Mouse (Mus musculus) lung, embryonic 14.5 days (tissue): ENCODE data around the gene Uqcr11. TPM values are rescaled to one million over a fixed set of nuclear protein-coding genes. Genes with fewer than 3 reads are reported as not detected.

Source experiments
- ATAC-seq: fragments of 200-750 bp; cut with Nextera tagmentation; 2 replicates; pipeline ENCODE4 v1.8.0; 2017; ENCODE audit warnings: mild to moderate bottlenecking, moderate TSS enrichment, moderate library complexity; ENCODE audit not compliant: insufficient read depth
- DNase-seq: peaks from one replicate; pipeline ENCODE4 v3.0.0-alpha.2; 2015
- H3K27ac ChIP-seq: fragments of 300-500 bp; sonication (generic); 2 replicates; pipeline ENCODE4 v1.5.1; 2014; ENCODE audit warnings: low read depth, mild to moderate bottlenecking, moderate library complexity
- H3K27me3 ChIP-seq: fragments of 300-500 bp; sonication (generic); 2 replicates; pipeline ENCODE4 v1.6.1; 2014; ENCODE audit warnings: low read length, control low read depth; ENCODE audit not compliant: insufficient read depth
- H3K36me3 ChIP-seq: fragments of 300-500 bp; sonication (generic); 2 replicates; pipeline ENCODE4 v1.6.1; 2014; ENCODE audit warnings: control low read depth; ENCODE audit not compliant: insufficient read depth
- H3K4me1 ChIP-seq: fragments of 300-500 bp; sonication (generic); 2 replicates; pipeline ENCODE4 v1.6.1; 2014; ENCODE audit warnings: antibody characterized with exemption, control low read depth; ENCODE audit not compliant: insufficient read depth
- H3K4me2 ChIP-seq: fragments of 300-500 bp; sonication (generic); 2 replicates; pipeline ENCODE4 v1.6.1; 2014; ENCODE audit warnings: mild to moderate bottlenecking
- H3K4me3 ChIP-seq: fragments of 300-500 bp; sonication (generic); 2 replicates; pipeline ENCODE4 v1.5.1; 2014; ENCODE audit warnings: low read depth, low read length
- H3K9ac ChIP-seq: fragments of 300-500 bp; sonication (generic); 2 replicates; pipeline ENCODE4 v1.6.1; 2014
- H3K9me3 ChIP-seq: fragments of 300-500 bp; sonication (generic); 2 replicates; pipeline ENCODE4 v1.6.1; 2016; ENCODE audit warnings: low read depth, low read length, control low read depth
- CTCF ChIP-seq: IDR thresholded peaks from 2 replicates; pipeline ENCODE4 v1.5.1; 2016; ENCODE audit warnings: antibody characterized with exemption, low read depth
- WGBS: fragments of 180-500 bp; shearing (Covaris S2); extraction: QIAGEN DNeasy Blood & Tissue Kit; methylation state at CpG from one replicate; pipeline ENCODE4 v1.1.7; 2014; 5-methylcytosine and 5-hydroxymethylcytosine counted together
- polyA plus RNA-seq: library from polyadenylated mRNA; unstranded; fragments of >200 nt; fragmentation: Nextera tagmentation; extraction: Ambion mirVana; gene quantifications from 2 replicates; pipeline ENCODE4 v1.2.1, GENCODE M21; 2014

Gene Uqcr11
- polyA plus RNA-seq, 1 experiment from 2014 or later, result 669 TPM

- no peak for TF ChIP-seq CTCF
- ATAC-seq, result no peak
- H3K36me3 ChIP-seq, result peaks cover 98% of the 10 kb centered on the region
- 88% methylated on average over 10 of the region's 10 CpGs for WGBS
- H3K4me2 ChIP-seq, result no peak overlapping the region
- H3K4me3 ChIP-seq, result no peak overlapping the region; the same call in 1 of the 2 replicates
- no peak for DNase-seq
- H3K9me3 ChIP-seq, result no peaks in the 10 kb centered on the region
- no peak overlapping the region for H3K27ac ChIP-seq
- no peaks in the 10 kb centered on the region for H3K4me1 ChIP-seq
- H3K27me3 ChIP-seq, result no peaks in the 10 kb centered on the region
- no peak overlapping the region for H3K9ac ChIP-seq
These were observed 14.1 kb upstream of the Uqcr11 start for GRCm38 (mm10) chr10:80420729-80421128.

- Histone ChIP-seq H3K4me2 (no peak overlapping the region), H3K36me3 (peaks cover 98% of the 10 kb centered on the region), H3K4me3 (no peak overlapping the region), H3K4me1 (no peaks in the 10 kb centered on the region), H3K9ac (no peak overlapping the region), H3K27ac (no peak overlapping the region), H3K27me3 (no peaks in the 10 kb centered on the region), H3K9me3 (no peaks in the 10 kb centered on the region)
- TF ChIP-seq CTCF, result no peak
- ATAC-seq, result no peak
- DNase-seq, result no peak
- whole genome bisulfite sequencing, result 80% methylated on average over 8 of the region's 8 CpGs
These were observed 12.8 kb upstream of the Uqcr11 start for GRCm38 (mm10) chr10:80419419-80419818.

GRCm38 (mm10) chr10:80418311-80418710 lies 11.7 kb upstream of the Uqcr11 start:
- H3K4me2 ChIP-seq, result no peak overlapping the region
- no peak overlapping the region for H3K9ac ChIP-seq
- WGBS, result 55% methylated on average over 3 of the region's 3 CpGs
- no peaks in the 10 kb centered on the region for H3K27me3 ChIP-seq
- 0 out of 2 replicates have a peak overlapping the region, but pooled peaks have one; percentile 8 for H3K27ac ChIP-seq
- H3K4me3 ChIP-seq, result no peak overlapping the region
- H3K36me3 ChIP-seq, result peaks cover 98% of the 10 kb centered on the region
- DNase-seq, result peak; percentile 73
- no peaks in the 10 kb centered on the region for H3K4me1 ChIP-seq
- no peak for ATAC-seq
- H3K9me3 ChIP-seq, result no peaks in the 10 kb centered on the region
- no peak for TF ChIP-seq CTCF

GRCm38 (mm10) chr10:80417841-80418240 lies 11.2 kb upstream of the Uqcr11 start:
- no peak for TF ChIP-seq CTCF
- no peak overlapping the region for H3K27ac ChIP-seq
- H3K9me3 ChIP-seq, result no peaks in the 10 kb centered on the region
- ATAC-seq, result no peak
- no peak overlapping the region for H3K9ac ChIP-seq
- peaks cover 100% of the 10 kb centered on the region for H3K36me3 ChIP-seq
- 91% methylated on average over 1 of the region's 1 CpGs for WGBS
- DNase-seq, result no peak
- H3K4me2 ChIP-seq, result no peak overlapping the region
- H3K4me3 ChIP-seq, result no peak overlapping the region
- no peaks in the 10 kb centered on the region for H3K27me3 ChIP-seq
- H3K4me1 ChIP-seq, result no peaks in the 10 kb centered on the region

- H3K4me3 ChIP-seq, result no peak overlapping the region
- no peak overlapping the region for H3K27ac ChIP-seq
- H3K9me3 ChIP-seq, result no peaks in the 10 kb centered on the region
- no peak for TF ChIP-seq CTCF
- H3K4me2 ChIP-seq, result no peak overlapping the region
- peaks cover 100% of the 10 kb centered on the region for H3K36me3 ChIP-seq
- ATAC-seq (no peak), DNase-seq (no peak)
- no peaks in the 10 kb centered on the region for H3K27me3 ChIP-seq
- no peak overlapping the region for H3K9ac ChIP-seq
- no peaks in the 10 kb centered on the region for H3K4me1 ChIP-seq
- 94% methylated on average over 10 of the region's 10 CpGs for WGBS
These were observed 10.7 kb upstream of the Uqcr11 start for GRCm38 (mm10) chr10:80417371-80417770.

- Histone ChIP-seq H3K9me3 (no peaks in the 10 kb centered on the region), H3K27ac (no peak overlapping the region), H3K4me3 (no peak overlapping the region), H3K27me3 (no peaks in the 10 kb centered on the region), H3K9ac (no peak overlapping the region), H3K36me3 (peaks cover 100% of the 10 kb centered on the region), H3K4me2 (no peak overlapping the region), H3K4me1 (no peaks in the 10 kb centered on the region)
- no peak for TF ChIP-seq CTCF
- 89% methylated on average over 7 of the region's 7 CpGs for WGBS
- no peak for ATAC-seq
- DNase-seq, result no peak
These were observed 8.9 kb upstream of the Uqcr11 start for GRCm38 (mm10) chr10:80415566-80415965.

- no peaks in the 10 kb centered on the region for H3K4me1 ChIP-seq
- TF ChIP-seq CTCF, result no peak
- H3K27ac ChIP-seq, result no peak overlapping the region
- no peaks in the 10 kb centered on the region for H3K9me3 ChIP-seq
- no peak for ATAC-seq
- no peak overlapping the region for H3K4me3 ChIP-seq
- 83% methylated on average over 44 of the region's 44 CpGs for WGBS
- no peaks in the 10 kb centered on the region for H3K27me3 ChIP-seq
- DNase-seq, result peak; percentile 47
- H3K36me3 ChIP-seq, result peaks cover 93% of the 10 kb centered on the region
- no peak overlapping the region for H3K9ac ChIP-seq
- H3K4me2 ChIP-seq, result no peak overlapping the region
These were observed 6.3 kb upstream of the Uqcr11 start for GRCm38 (mm10) chr10:80412656-80413541.
